Mouse (Mus musculus) mesoderm, embryonic 11.5 days (tissue): Measurements from ENCODE around the gene Leng1.
"Not testable (repeated sequence)": the region's sequence is repeated elsewhere in the genome, so short reads cannot be mapped to it uniquely, and the experiment has no call there.

ENCODE experiments used
- DNase-seq: peaks from one replicate; pipeline ENCODE4 v3.0.0-alpha.2; 2012; ENCODE audit warnings: low read depth, low spot score

Gene Leng1

GRCm38 (mm10) chr7:3665215-3666114 is at the start of gene Leng1:
Gene Leng1, minus strand, starts transcription at chr7:3665840.
- DNase-seq = peak; percentile 97

GRCm38 (mm10) chr7:3715249-3715648 is 49.6 kb upstream of the Leng1 start:
- no peak for DNase-seq

GRCm38 (mm10) chr7:3712264-3712942 is 46.8 kb upstream of the Leng1 start:
- no peak for DNase-seq

GRCm38 (mm10) chr7:3709000-3709399 is 43.4 kb upstream of the Leng1 start:
- DNase-seq = no peak

GRCm38 (mm10) chr7:3708447-3708980 is 42.9 kb upstream of the Leng1 start:
- not testable (repeated sequence) for DNase-seq

- DNase-seq = no peak
Measured at GRCm38 (mm10) chr7:3707568-3708413, 42.2 kb upstream of the Leng1 start.

- no peak for DNase-seq
Measured at GRCm38 (mm10) chr7:3707027-3707426, 41.4 kb upstream of the Leng1 start.

GRCm38 (mm10) chr7:3706343-3706934 is 40.8 kb upstream of the Leng1 start:
- DNase-seq = no peak

GRCm38 (mm10) chr7:3705911-3706310 is 40.3 kb upstream of the Leng1 start:
- DNase-seq = no peak

GRCm38 (mm10) chr7:3705461-3705860 is 39.8 kb upstream of the Leng1 start:
- not testable (repeated sequence) for DNase-seq

GRCm38 (mm10) chr7:3704475-3704874 is 38.8 kb upstream of the Leng1 start:
- no peak for DNase-seq

- peak; percentile 98 for DNase-seq
Measured at GRCm38 (mm10) chr7:3703879-3704441, 38.3 kb upstream of the Leng1 start, which contains the start of gene Rps9. Gene Rps9, plus strand, starts transcription at chr7:3703993.

- no peak for DNase-seq
Measured at GRCm38 (mm10) chr7:3703148-3703878, 37.7 kb upstream of the Leng1 start.

- DNase-seq = no peak
Measured at GRCm38 (mm10) chr7:3698471-3698870, 32.8 kb upstream of the Leng1 start.

GRCm38 (mm10) chr7:3694949-3695305 is 29.3 kb upstream of the Leng1 start:
- DNase-seq = not testable (repeated sequence)

GRCm38 (mm10) chr7:3694076-3694948 is 28.7 kb upstream of the Leng1 start:
- DNase-seq = peak; percentile 88

- DNase-seq = no peak
Measured at GRCm38 (mm10) chr7:3693809-3694075, 28.1 kb upstream of the Leng1 start.

GRCm38 (mm10) chr7:3692987-3693808 is 27.6 kb upstream of the Leng1 start, which contains the start of gene Mboat7:
Gene Mboat7, minus strand, starts transcription at chr7:3693523.
- DNase-seq = peak; percentile 97
